Mouse (Mus musculus): ENCODE measurements around the gene Kcne1. TPM values are rescaled to one million over a fixed set of nuclear protein-coding genes. Genes with fewer than 3 reads are reported as not detected.

Kcne1 gene
- polyA plus RNA-seq (2012; rRNA removed) = 0.10 and 0.20 TPM in 2 replicates

DNA sequence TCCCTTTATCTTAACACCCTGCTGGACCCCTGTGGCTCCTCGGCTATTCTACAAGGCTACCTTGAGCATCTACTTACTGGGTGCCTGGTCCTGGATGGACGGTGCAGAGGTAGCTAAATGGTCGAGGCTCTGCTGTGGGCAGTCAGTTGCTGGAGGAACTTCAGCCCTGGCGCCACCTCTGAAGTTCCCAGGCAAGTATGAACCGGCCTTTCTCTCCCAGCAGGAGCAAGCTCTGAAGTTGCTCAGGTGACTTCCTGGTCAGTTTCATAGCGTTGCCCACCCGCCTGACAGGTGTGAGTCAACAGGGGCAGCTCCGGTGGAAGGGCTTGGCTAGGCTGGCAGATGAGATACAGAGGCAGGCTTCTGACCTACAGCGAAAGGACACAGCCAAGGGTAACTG is at the start of gene Kcne1:
Gene Kcne1 (minus strand): TSS at position 240 of the 400 bp plus-strand sequence.

DNA sequence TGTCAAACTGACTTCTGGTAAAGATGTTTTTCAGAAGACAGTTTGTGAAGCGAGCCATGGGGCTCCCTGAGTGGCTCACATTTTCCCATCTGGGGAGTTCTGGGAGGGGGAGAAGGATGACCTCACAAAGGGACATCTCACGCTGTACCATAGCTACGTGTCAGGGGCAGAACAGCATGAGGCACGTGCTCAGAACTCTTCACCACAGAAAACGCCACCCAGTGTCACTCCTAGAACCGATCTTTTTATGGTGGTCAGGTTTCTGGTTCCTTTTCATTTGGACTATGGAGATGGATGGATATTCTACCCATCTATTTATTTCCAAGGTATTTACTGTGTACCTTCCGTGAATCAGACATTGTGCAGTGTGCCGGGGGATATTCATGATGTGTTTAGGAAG is 37.9 kb downstream of the Kcne1 start, which contains the start of gene Fam243:
Gene Fam243 (minus strand): TSS at position 101 of the 400 bp plus-strand sequence.

DNA sequence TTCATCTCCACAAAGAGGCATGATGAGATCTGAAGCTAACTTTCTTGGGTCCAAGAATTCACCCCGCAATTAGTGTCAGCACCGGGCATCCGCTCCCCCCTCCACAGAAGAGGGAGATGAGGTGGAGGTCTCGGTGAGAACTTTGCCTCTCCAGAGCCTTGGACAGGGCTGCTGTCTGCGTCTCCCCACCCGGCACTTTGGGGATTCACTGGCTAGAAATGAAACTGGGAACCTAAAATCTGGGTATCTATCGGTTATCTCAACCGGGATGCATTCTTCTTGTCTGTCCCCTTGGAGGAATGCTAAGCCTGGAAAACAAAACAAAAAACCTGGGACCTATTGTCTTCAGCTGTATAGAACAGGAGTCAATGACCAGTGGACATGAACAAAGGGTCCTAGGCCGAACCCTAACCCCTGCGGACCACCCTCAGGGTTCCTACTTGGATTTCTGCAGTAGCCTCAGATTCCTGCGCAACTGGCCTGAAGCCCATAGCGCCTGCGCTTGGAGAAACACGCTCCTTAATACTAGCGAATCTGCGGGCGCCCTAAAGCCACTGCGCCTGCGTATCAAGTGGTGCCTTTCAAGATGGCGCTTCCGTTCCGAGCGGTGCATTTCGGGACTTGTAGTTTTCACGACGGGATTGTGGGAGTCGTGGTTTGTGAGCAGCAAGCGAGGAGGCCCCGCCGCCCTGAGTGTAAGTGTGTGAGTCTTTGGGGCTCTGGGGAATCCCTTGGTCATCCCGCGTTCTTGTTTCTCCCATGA is 58.4 kb downstream of the Kcne1 start, which contains the start of gene Smim11:
Gene Smim11 (plus strand): TSS at position 638 of the 763 bp plus-strand sequence.

Other genes starting within 250 kb of the Kcne1 start
- gene Kcne2, start 67.1 kb downstream of the Kcne1 start, polyA plus RNA-seq (2012; rRNA removed) = 12.9 and 18.1 TPM in 2 replicates
- 39.7 and 41.3 TPM in 2 replicates for gene Smim11, start 58.2 kb downstream of the Kcne1 start, polyA plus RNA-seq (2012; rRNA removed)
- gene Fam243, start 38.0 kb downstream of the Kcne1 start, polyA plus RNA-seq (2012; rRNA removed) = 0.13 and 0.21 TPM in 2 replicates
- 50.5 and 51.2 TPM in 2 replicates for gene Rcan1, start 111.4 kb upstream of the Kcne1 start, polyA plus RNA-seq (2012; rRNA removed)
- 8.3 and 10.4 TPM in 2 replicates for gene Clic6, start 126.3 kb upstream of the Kcne1 start, polyA plus RNA-seq (2012; rRNA removed)

Data from central nervous system, embryonic 14 days (tissue).